Mouse (Mus musculus): ENCODE measurements around the gene Rep15. TPM values are rescaled to one million over a fixed set of nuclear protein-coding genes. Genes with fewer than 3 reads are reported as not detected.

Rep15 gene
- polyA plus RNA-seq, 1 experiment from 2014 or later, result 0.87 TPM

GRCm38 (mm10) chr6:147030096-147030885, 2.1 kb upstream of the Rep15 start:
- Histone ChIP-seq H3K4me1 (no peaks in the 10 kb centered on the region), H3K4me2 (no peak overlapping the region), H3K36me3 (peaks cover 17% of the 10 kb centered on the region), H3K9ac (no peak overlapping the region), H3K9me3 (replicated peaks) (no peaks in the 10 kb centered on the region), H3K27me3 (replicated peaks) (no peaks in the 10 kb centered on the region), H3K4me3 (no peak overlapping the region), H3K27ac (no peak overlapping the region)
- no peak for ATAC-seq
- 73% methylated on average over 15 of the region's 15 CpGs for WGBS (ENCODE audit: insufficient replicate concordance)

- 2% methylated on average over 66 of the region's 66 CpGs for WGBS (ENCODE audit: insufficient replicate concordance)
- Histone ChIP-seq H3K27me3 (replicated peaks) (no peaks in the 10 kb centered on the region; the same call in 1 of the 2 replicates), H3K4me1 (peaks cover 21% of the 10 kb centered on the region), H3K36me3 (peaks cover 19% of the 10 kb centered on the region), H3K27ac (peak within 1 kb of the TSS; percentile 70), H3K4me2 (peak within 1 kb of the TSS; percentile 83), H3K9ac (peak within 1 kb of the TSS; percentile 90), H3K9me3 (replicated peaks) (no peaks in the 10 kb centered on the region), H3K4me3 (peak within 1 kb of the TSS; percentile 84)
- ATAC-seq, result peak; percentile 99
Observed at GRCm38 (mm10) chr6:147042291-147043290, 10.2 kb downstream of the Rep15 start, which contains the start of gene Mrps35. Gene Mrps35, plus strand, starts transcription at chr6:147042764.

- Histone ChIP-seq H3K4me1 (peaks cover 21% of the 10 kb centered on the region), H3K4me3 (peak overlapping the region; percentile 84), H3K27me3 (replicated peaks) (no peaks in the 10 kb centered on the region; the same call in 1 of the 2 replicates), H3K4me2 (peak overlapping the region; percentile 83), H3K9ac (peak overlapping the region; percentile 90; the same call in 1 of the 2 replicates), H3K9me3 (replicated peaks) (no peaks in the 10 kb centered on the region), H3K27ac (no peak overlapping the region), H3K36me3 (peaks cover 29% of the 10 kb centered on the region)
- no peak for ATAC-seq
- 37% methylated on average over 7 of the region's 7 CpGs for WGBS (ENCODE audit: insufficient replicate concordance)
Observed at GRCm38 (mm10) chr6:147043633-147044032, 11.2 kb downstream of the Rep15 start.

- H3K9ac ChIP-seq, result no peak overlapping the region
- no peaks in the 10 kb centered on the region for H3K9me3 ChIP-seq (replicated peaks)
- H3K27me3 ChIP-seq (replicated peaks), result no peaks in the 10 kb centered on the region
- ATAC-seq, result no peak
- H3K36me3 ChIP-seq, result peaks cover 80% of the 10 kb centered on the region
- H3K27ac ChIP-seq, result no peak overlapping the region
- H3K4me1 ChIP-seq, result peaks cover 6% of the 10 kb centered on the region; the same call in 1 of the 2 replicates
- 88% methylated on average over 13 of the region's 13 CpGs for WGBS (ENCODE audit: insufficient replicate concordance)
- no peak overlapping the region for H3K4me2 ChIP-seq
- H3K4me3 ChIP-seq, result no peak overlapping the region
Observed at GRCm38 (mm10) chr6:147049239-147049805, 16.9 kb downstream of the Rep15 start.

- Histone ChIP-seq H3K27me3 (replicated peaks) (no peaks in the 10 kb centered on the region), H3K9me3 (replicated peaks) (no peaks in the 10 kb centered on the region), H3K4me2 (no peak overlapping the region), H3K36me3 (peaks cover 94% of the 10 kb centered on the region), H3K4me3 (no peak overlapping the region), H3K4me1 (0 out of 2 replicates have a peak, but pooled peaks cover 4% of the 10 kb centered on the region), H3K27ac (no peak overlapping the region), H3K9ac (no peak overlapping the region)
- 81% methylated on average over 8 of the region's 8 CpGs for WGBS (ENCODE audit: insufficient replicate concordance)
- ATAC-seq, result no peak
Observed at GRCm38 (mm10) chr6:147051666-147052065, 19.3 kb downstream of the Rep15 start.

GRCm38 (mm10) chr6:147052440-147052839, 20.1 kb downstream of the Rep15 start:
- H3K9me3 ChIP-seq (replicated peaks), result no peaks in the 10 kb centered on the region
- H3K36me3 ChIP-seq, result peaks cover 94% of the 10 kb centered on the region
- H3K4me3 ChIP-seq, result no peak overlapping the region
- no peak overlapping the region for H3K9ac ChIP-seq
- ATAC-seq, result no peak
- no peaks in the 10 kb centered on the region for H3K27me3 ChIP-seq (replicated peaks)
- H3K27ac ChIP-seq, result no peak overlapping the region
- H3K4me2 ChIP-seq, result no peak overlapping the region
- 0 out of 2 replicates have a peak, but pooled peaks cover 4% of the 10 kb centered on the region for H3K4me1 ChIP-seq
- 80% methylated on average over 9 of the region's 9 CpGs for WGBS (ENCODE audit: insufficient replicate concordance)

GRCm38 (mm10) chr6:147053785-147054646, 21.6 kb downstream of the Rep15 start:
- H3K4me2 ChIP-seq, result no peak overlapping the region
- H3K27me3 ChIP-seq (replicated peaks), result no peaks in the 10 kb centered on the region
- no peak for ATAC-seq
- H3K27ac ChIP-seq, result no peak overlapping the region
- 0 out of 2 replicates have a peak, but pooled peaks cover 4% of the 10 kb centered on the region for H3K4me1 ChIP-seq
- no peak overlapping the region for H3K9ac ChIP-seq
- 86% methylated on average over 19 of the region's 19 CpGs for WGBS (ENCODE audit: insufficient replicate concordance)
- H3K4me3 ChIP-seq, result no peak overlapping the region
- peaks cover 91% of the 10 kb centered on the region for H3K36me3 ChIP-seq
- no peaks in the 10 kb centered on the region for H3K9me3 ChIP-seq (replicated peaks)

GRCm38 (mm10) chr6:147055374-147055977, 23.1 kb downstream of the Rep15 start:
- no peaks in the 10 kb centered on the region for H3K27me3 ChIP-seq (replicated peaks)
- no peak overlapping the region for H3K4me3 ChIP-seq
- 0 out of 2 replicates have a peak, but pooled peaks cover 4% of the 10 kb centered on the region for H3K4me1 ChIP-seq
- H3K9ac ChIP-seq, result no peak overlapping the region
- ATAC-seq, result no peak
- peaks cover 90% of the 10 kb centered on the region for H3K36me3 ChIP-seq
- no peak overlapping the region for H3K27ac ChIP-seq
- no peak overlapping the region for H3K4me2 ChIP-seq
- 73% methylated on average over 10 of the region's 10 CpGs for WGBS (ENCODE audit: insufficient replicate concordance)
- H3K9me3 ChIP-seq (replicated peaks), result no peaks in the 10 kb centered on the region

GRCm38 (mm10) chr6:147059326-147059725, 26.9 kb downstream of the Rep15 start:
- WGBS (ENCODE audit: insufficient replicate concordance), result 77% methylated on average over 7 of the region's 7 CpGs
- Histone ChIP-seq H3K4me2 (no peak overlapping the region), H3K4me3 (no peak overlapping the region), H3K27me3 (replicated peaks) (no peaks in the 10 kb centered on the region), H3K4me1 (0 out of 2 replicates have a peak, but pooled peaks cover 4% of the 10 kb centered on the region), H3K27ac (no peak overlapping the region), H3K36me3 (peaks cover 91% of the 10 kb centered on the region), H3K9ac (no peak overlapping the region), H3K9me3 (replicated peaks) (no peaks in the 10 kb centered on the region)
- no peak for ATAC-seq

GRCm38 (mm10) chr6:147061630-147062029, 29.2 kb downstream of the Rep15 start:
- Histone ChIP-seq H3K4me1 (no peaks in the 10 kb centered on the region), H3K4me2 (no peak overlapping the region), H3K9ac (no peak overlapping the region), H3K9me3 (replicated peaks) (no peaks in the 10 kb centered on the region), H3K27me3 (replicated peaks) (no peaks in the 10 kb centered on the region), H3K4me3 (no peak overlapping the region), H3K36me3 (peaks cover 85% of the 10 kb centered on the region), H3K27ac (no peak overlapping the region)
- WGBS (ENCODE audit: insufficient replicate concordance), result 81% methylated on average over 9 of the region's 9 CpGs
- ATAC-seq, result no peak

All from liver, embryonic 12.5 days (tissue).